7 mouse cellular contexts compared by ENCODE assay signal in the genomic region with DNA sequence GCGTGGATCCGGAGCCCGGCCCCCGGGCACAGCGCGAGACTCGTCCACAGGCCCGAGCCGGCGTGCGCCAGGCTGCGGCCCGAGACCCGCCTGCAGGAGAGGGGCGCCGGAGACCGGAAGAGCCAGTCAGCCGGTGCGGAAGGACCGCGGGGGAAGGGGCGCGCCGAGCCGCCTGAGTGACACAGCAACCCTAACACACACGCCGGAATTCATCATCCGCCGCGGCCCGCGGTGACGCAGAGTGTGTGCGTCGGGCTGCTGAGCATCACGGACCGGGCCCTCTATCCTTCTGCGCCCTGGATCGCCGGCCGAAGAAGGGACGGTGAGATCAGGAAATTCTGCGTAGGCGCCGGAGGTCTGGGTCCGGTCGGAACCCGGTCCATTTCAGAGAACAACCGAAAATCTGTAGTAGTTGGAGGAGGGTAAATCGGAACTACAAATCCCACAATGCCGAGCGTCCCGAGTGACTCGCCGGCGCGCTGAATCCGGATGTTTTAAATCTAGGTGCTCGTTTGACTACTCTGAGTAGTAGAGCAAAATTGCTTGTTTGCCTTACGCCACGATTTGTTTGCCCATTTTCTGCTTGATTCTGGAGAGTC. TPM values are rescaled to one million over a fixed set of nuclear protein-coding genes. Genes with fewer than 3 reads are reported as not detected.
DNase-seq lines count a peak whose midpoint lies in the region; ATAC-seq and TF ChIP-seq lines count a peak whose summit lies in the region.

Gene Plaa, minus strand, starts transcription at position 214 of the 599 bp plus-strand sequence.

- peak within 1 kb of the TSS; percentile 80 for H3K4me3 ChIP-seq in intestine, postnatal 0 days (ENCODE audit: low read depth, low read length)
- H3K4me3 ChIP-seq in midbrain, embryonic 12.5 days = peak within 1 kb of the TSS; percentile 95
- H3K4me3 ChIP-seq in small intestine, adult 2 months (ENCODE audit: low read depth, low read length) = peak within 1 kb of the TSS; percentile 99

- H3K36me3 ChIP-seq in intestine, postnatal 0 days (ENCODE audit: control insufficient read depth, insufficient read depth) = no peaks in the 10 kb centered on the region
- H3K36me3 ChIP-seq in midbrain, embryonic 12.5 days = no peaks in the 10 kb centered on the region
- no peaks in the 10 kb centered on the region for H3K36me3 ChIP-seq in small intestine, adult 2 months (ENCODE audit: control insufficient read depth, insufficient read depth, low read length)

- H3K9ac ChIP-seq in intestine, postnatal 0 days (ENCODE audit: low read depth, low read length) = peak within 1 kb of the TSS; percentile 65
- H3K9ac ChIP-seq in midbrain, embryonic 12.5 days (replicated peaks) = peak within 1 kb of the TSS; percentile 93

- H3K27me3 ChIP-seq in intestine, postnatal 0 days (replicated peaks; ENCODE audit: control insufficient read depth, insufficient read depth, low read length) = no peaks in the 10 kb centered on the region
- H3K27me3 ChIP-seq in midbrain, embryonic 12.5 days = no peaks in the 10 kb centered on the region
- H3K27me3 ChIP-seq in small intestine, adult 2 months (ENCODE audit: control insufficient read depth, insufficient read depth, low read length) = no peaks in the 10 kb centered on the region

- DNase-seq in adrenal gland, adult 8-10 months = peak; percentile 86
- DNase-seq in embryo, embryonic 9.5 days (ENCODE audit: extremely low spot score) = peak; percentile 94
- peak; percentile 44 for DNase-seq in gonadal fat pad, adult 2 months (ENCODE audit: low read depth)
- peak; percentile 91 for DNase-seq in left cerebral cortex, postnatal 4 days

- TF ChIP-seq POLR2A in small intestine, adult 2 months (IDR thresholded peaks at IDR 0.05; ENCODE audit: low read depth, low read length) = peak; percentile 55; the same call in 1 of the 2 replicates

- ATAC-seq in intestine, postnatal 0 days = peak; percentile 98
- ATAC-seq in midbrain, embryonic 12.5 days (ENCODE audit: low FRiP score, low read depth) = peak; percentile 99

- intact Hi-C loops in left cerebral cortex, postnatal 4 days (cut with DNase I) = no loop called here

- H3K27ac ChIP-seq in intestine, postnatal 0 days (ENCODE audit: low read depth, low read length) = peak within 1 kb of the TSS; percentile 78
- H3K27ac ChIP-seq in midbrain, embryonic 12.5 days (replicated peaks) = peak within 1 kb of the TSS; percentile 91
- H3K27ac ChIP-seq in small intestine, adult 2 months (ENCODE audit: insufficient read depth, low read depth, low read length) = peak within 1 kb of the TSS; percentile 72

- peak within 1 kb of the TSS; percentile 73 for H3K4me2 ChIP-seq in intestine, postnatal 0 days (replicated peaks; ENCODE audit: low read depth)
- H3K4me2 ChIP-seq in midbrain, embryonic 12.5 days (replicated peaks) = peak within 1 kb of the TSS; percentile 79

- WGBS in intestine, postnatal 0 days = under 1% methylated on average over 61 of the region's 61 CpGs
- WGBS in midbrain, embryonic 12.5 days = under 1% methylated on average over 61 of the region's 61 CpGs
- under 1% methylated on average over 61 of the region's 61 CpGs for WGBS in small intestine, adult 2 months

- no peak for TF ChIP-seq CTCF in intestine, postnatal 0 days (IDR thresholded peaks at IDR 0.05; ENCODE audit: low read depth)
- TF ChIP-seq CTCF in small intestine, adult 2 months (IDR thresholded peaks at IDR 0.05; ENCODE audit: extremely low read depth, insufficient read length, insufficient replicate concordance, low read depth, low read length) = no peak

- peaks cover 3% of the 10 kb centered on the region; the same call in 1 of the 2 replicates for H3K4me1 ChIP-seq in intestine, postnatal 0 days (replicated peaks; ENCODE audit: control insufficient read depth, insufficient read depth, low read length)
- peaks cover 23% of the 10 kb centered on the region for H3K4me1 ChIP-seq in midbrain, embryonic 12.5 days
- no peaks in the 10 kb centered on the region for H3K4me1 ChIP-seq in small intestine, adult 2 months (ENCODE audit: control insufficient read depth, insufficient read depth, insufficient read length, low read length)

- H3K9me3 ChIP-seq in intestine, postnatal 0 days (ENCODE audit: control insufficient read depth) = no peaks in the 10 kb centered on the region
- H3K9me3 ChIP-seq in midbrain, embryonic 12.5 days = no peaks in the 10 kb centered on the region

RNA-seq across cellular contexts. Expression of gene Plaa, which starts in this region (rescaled TPM):
- 10 to 100 TPM; 54.4 to 59.2 (median 58.1) TPM for total RNA-seq in adrenal gland, adult 8-10 months (2022)
- polyA plus RNA-seq in gonadal fat pad, adult 2 months (2012; rRNA removed) = 32.4 and 33.7 TPM in 2 replicates
- 31.5 and 34.3 TPM in 2 replicates for polyA plus RNA-seq in intestine, postnatal 0 days (2015; fragmentation: Nextera tagmentation; extraction: Ambion mirVana)
- 10 to 100 TPM; 81.2 to 86.0 TPM for total RNA-seq in left cerebral cortex, postnatal 4 days (2021)
- polyA plus RNA-seq in midbrain, embryonic 12.5 days (2016; fragmentation: Nextera tagmentation; extraction: Ambion mirVana) = 95.1 and 101 TPM in 2 replicates
- 25.3 and 46.0 TPM in 2 replicates for polyA plus RNA-seq in small intestine, adult 2 months (2012; rRNA removed)

Comparison
In these comparisons a context has a peak if more than half of its experiments do, and no peak if none do; other contexts are left out.
1. Peak in every context shown above with its lines: DNase-seq, ATAC-seq, H3K4me3 ChIP-seq and H3K27ac ChIP-seq.
2. DNase-seq: peak in every context shown above with its lines; median percentile 94 in embryo, embryonic 9.5 days; 91 in left cerebral cortex, postnatal 4 days; 86 in adrenal gland, adult 8-10 months; 44 in gonadal fat pad, adult 2 months.